Mouse (Mus musculus): ENCODE results near the gene Surf6. TPM values are rescaled to one million over a fixed set of nuclear protein-coding genes. Genes with fewer than 3 reads are reported as not detected.
"Not testable (repeated sequence)": the region's sequence is repeated elsewhere in the genome, so short reads cannot be mapped to it uniquely, and the experiment has no call there.

Surf6 gene
- polyA plus RNA-seq, 1 experiment from 2014 or later = 29.0 TPM

DNA sequence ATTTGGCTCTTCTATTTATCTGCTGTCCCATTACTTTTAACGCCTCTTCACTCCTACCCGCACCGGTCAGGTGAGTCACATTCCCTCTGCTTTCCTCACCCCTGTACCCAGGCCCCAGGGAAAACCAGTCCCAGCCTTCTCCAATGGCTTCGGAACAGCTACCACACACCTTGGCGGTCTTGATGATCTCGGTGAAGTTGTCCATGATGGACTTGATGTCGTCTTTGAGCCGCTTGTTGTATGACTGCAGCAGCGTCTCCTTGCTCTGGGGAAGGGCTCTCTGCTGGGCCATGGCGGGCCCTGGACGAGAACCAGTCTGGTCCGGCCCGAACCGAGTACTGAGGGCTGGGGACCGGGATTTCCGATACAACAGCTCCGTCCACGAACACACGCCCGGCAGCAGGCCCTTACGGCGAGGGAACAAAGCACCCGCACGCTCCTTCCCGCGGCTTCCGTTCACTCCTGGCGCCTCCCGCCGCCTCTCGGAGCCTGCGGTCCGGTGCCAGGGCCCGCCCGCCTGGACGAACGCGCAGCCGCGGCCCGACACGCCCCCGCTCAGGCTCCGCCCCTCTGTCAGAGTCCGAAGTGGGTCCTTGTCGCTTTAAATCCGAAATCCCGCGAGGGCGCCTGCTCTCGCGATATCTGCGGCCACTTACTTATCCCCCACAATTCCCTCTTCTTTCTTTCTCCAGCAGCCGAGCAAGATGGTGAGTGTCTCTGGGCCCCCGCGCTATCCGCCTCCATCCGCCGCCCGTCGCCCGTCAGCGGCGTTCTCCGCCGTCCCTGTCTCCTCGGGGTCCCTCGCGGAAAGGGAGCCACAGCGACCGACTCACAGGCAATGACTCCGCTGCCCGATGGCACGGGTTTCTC is 7.7 kb upstream of the Surf6 start, which contains the start of the genes Med22 and Rpl7a:
Gene Med22 (minus strand): TSS at position 554 of the 870 bp plus-strand sequence.
Gene Rpl7a (plus strand): TSS at position 641 of the 870 bp plus-strand sequence.
- WGBS = under 1% methylated on average over 69 of the region's 74 CpGs
- peaks cover 55% of the 10 kb centered on the region for H3K4me1 ChIP-seq (replicated peaks)
- H3K36me3 ChIP-seq = peaks cover 67% of the 10 kb centered on the region

DNA sequence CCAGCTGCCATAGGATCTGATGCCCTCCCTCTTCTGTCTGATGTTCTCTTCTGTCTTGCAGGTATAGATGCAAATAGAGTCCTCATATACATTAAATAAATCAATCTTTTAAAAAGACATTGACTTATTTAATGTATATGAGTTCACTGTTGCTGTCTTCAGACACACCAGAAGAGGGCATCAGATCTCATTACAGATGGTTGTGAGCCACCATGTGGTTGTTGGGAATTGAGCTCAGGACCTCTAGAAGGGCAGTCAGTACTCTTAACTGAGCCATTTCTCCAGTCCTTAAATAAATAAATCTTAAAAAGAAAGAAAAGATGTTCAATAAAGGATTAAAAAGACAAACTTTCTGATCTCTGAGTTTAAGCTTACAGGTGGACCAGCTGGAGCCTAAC is 6.7 kb upstream of the Surf6 start:
- peak overlapping the region; percentile 89 for H3K4me2 ChIP-seq
- H3K9ac ChIP-seq = peak overlapping the region; percentile 90
- no peaks in the 10 kb centered on the region for H3K9me3 ChIP-seq
- H3K27me3 ChIP-seq = no peaks in the 10 kb centered on the region
- H3K4me1 ChIP-seq (replicated peaks) = peaks cover 46% of the 10 kb centered on the region
- H3K27ac ChIP-seq (replicated peaks) = peak overlapping the region; percentile 83; the same call in 1 of the 2 replicates
- no peak for ATAC-seq (ENCODE audit: low read depth)
- peak overlapping the region; percentile 96 for H3K4me3 ChIP-seq
- H3K36me3 ChIP-seq = peaks cover 72% of the 10 kb centered on the region

More for the DNA sequence above, 7.7 kb upstream of the Surf6 start, which contains the start of the genes Med22 and Rpl7a:
- H3K27ac ChIP-seq (replicated peaks) = peak within 1 kb of the TSS; percentile 93
- ATAC-seq (ENCODE audit: low read depth) = peak; percentile 91
- H3K27me3 ChIP-seq = no peaks in the 10 kb centered on the region
- H3K9me3 ChIP-seq = no peaks in the 10 kb centered on the region
- H3K4me3 ChIP-seq = peak within 1 kb of the TSS; percentile 96
- peak within 1 kb of the TSS; percentile 100 for H3K4me2 ChIP-seq
- peak within 1 kb of the TSS; percentile 99 for H3K9ac ChIP-seq

DNA sequence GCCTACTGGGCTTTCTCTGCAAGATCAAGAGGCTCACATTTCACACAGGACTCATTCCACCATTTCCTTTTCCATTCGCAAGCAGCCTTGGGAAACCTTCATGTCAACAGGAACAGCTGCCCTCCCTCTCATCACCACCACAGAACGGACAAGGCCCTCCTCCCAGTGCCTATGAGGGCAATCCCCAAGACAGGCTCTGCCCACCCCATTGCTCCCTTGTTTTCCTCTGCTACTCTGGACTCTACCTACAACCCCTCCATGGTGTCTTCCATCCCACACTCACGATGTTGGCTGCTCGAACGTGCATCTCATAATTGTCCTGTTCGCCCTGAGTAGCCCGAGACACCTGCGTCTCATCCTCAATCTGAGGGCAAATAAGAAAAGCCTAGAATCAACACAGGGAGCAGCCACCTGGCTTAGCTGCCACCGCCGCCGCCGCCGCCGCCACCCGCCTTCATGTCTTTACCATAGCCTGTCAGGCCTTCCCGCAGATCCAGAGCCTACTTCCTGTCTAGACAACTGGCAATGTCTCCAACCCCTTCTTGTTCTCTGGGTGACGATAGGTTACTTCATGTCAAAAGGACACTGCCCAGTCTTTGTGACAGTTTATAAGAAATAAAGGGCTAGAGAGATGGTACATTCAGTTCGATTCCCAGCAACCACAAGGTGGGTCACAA is 6.2 kb upstream of the Surf6 start:
- H3K4me3 ChIP-seq = peak overlapping the region; percentile 96
- WGBS = 87% methylated on average over 18 of the region's 18 CpGs
- H3K9ac ChIP-seq = peak overlapping the region; percentile 90
- no peaks in the 10 kb centered on the region for H3K27me3 ChIP-seq
- no peak for ATAC-seq (ENCODE audit: low read depth)
- H3K4me1 ChIP-seq (replicated peaks) = peaks cover 49% of the 10 kb centered on the region
- H3K36me3 ChIP-seq = peaks cover 70% of the 10 kb centered on the region
- no peak overlapping the region for H3K27ac ChIP-seq (replicated peaks)
- H3K9me3 ChIP-seq = no peaks in the 10 kb centered on the region
- peak overlapping the region; percentile 89 for H3K4me2 ChIP-seq

DNA sequence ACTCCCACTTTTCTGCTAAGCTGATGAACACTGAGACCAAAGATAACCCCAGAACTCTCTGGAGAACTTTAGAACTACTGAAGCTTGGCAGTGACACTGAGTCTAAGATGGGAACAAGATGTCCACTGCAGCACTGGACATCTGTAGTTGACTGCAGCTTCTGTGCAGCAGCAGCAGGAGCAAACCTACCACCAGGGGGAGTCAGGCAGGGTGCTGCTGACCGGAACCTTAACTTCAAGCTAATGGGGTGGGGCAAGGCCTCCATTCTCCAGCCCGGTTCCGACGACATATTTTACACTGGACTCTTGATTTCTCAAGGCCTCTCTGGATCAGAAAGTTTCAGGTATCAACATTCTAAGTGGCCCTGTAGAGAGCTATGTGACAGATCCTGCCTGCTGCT is 4.4 kb upstream of the Surf6 start:
- no peaks in the 10 kb centered on the region for H3K27me3 ChIP-seq
- H3K4me3 ChIP-seq = no peak overlapping the region
- H3K4me2 ChIP-seq = no peak overlapping the region
- no peak for ATAC-seq (ENCODE audit: low read depth)
- 0 out of 2 replicates have a peak overlapping the region, but pooled peaks have one; percentile 90 for H3K9ac ChIP-seq
- H3K9me3 ChIP-seq = no peaks in the 10 kb centered on the region
- WGBS = 62% methylated on average over 4 of the region's 4 CpGs
- H3K36me3 ChIP-seq = peaks cover 53% of the 10 kb centered on the region
- H3K27ac ChIP-seq (replicated peaks) = no peak overlapping the region
- peaks cover 50% of the 10 kb centered on the region for H3K4me1 ChIP-seq (replicated peaks)

DNA sequence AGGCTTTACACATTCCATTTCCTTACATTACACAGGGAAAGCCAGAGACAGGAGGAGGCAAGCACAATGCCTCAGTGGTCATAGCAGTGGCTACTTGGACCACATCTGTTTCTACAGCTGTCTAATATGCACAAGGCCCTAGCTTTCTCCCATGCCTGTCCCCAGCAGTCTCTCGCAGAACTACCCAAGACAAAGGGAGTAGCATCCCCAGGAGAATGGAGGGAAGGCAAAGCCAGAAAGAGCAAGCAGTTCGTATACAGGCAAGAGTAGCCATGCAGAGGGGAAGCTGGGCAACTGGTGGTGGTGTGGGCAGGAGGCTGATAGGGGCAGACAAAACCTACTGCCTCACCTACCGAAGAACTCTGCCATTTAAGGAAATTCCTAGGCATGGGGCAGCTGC is 3.8 kb upstream of the Surf6 start:
- Histone ChIP-seq H3K9ac (no peak overlapping the region), H3K4me3 (no peak overlapping the region), H3K4me2 (no peak overlapping the region), H3K36me3 (peaks cover 46% of the 10 kb centered on the region), H3K27ac (replicated peaks) (no peak overlapping the region), H3K4me1 (replicated peaks) (peaks cover 50% of the 10 kb centered on the region), H3K9me3 (no peaks in the 10 kb centered on the region), H3K27me3 (no peaks in the 10 kb centered on the region)
- ATAC-seq (ENCODE audit: low read depth) = no peak
- WGBS = 88% methylated on average over 3 of the region's 3 CpGs

DNA sequence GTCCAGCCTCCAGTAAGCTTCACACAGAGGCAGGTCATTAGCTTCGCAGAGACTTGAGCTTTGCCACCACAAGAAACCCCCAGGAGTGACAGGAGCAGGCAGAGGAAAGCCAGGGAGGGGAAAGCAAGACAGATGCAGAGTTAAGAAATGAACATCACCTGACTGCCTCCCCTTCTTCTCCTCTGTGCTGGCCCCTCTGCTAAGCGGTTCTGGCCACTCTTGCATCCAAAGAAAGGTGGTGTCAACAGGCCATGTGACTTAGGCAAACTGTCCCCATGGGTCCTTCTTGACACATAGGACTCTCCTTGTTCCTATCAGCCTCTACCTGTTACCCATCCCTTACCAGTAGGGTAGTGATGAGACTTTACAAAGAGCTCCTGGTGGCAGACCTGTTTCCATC is 3.3 kb upstream of the Surf6 start:
- Histone ChIP-seq H3K4me1 (replicated peaks) (peaks cover 55% of the 10 kb centered on the region), H3K9me3 (no peaks in the 10 kb centered on the region), H3K36me3 (peaks cover 45% of the 10 kb centered on the region), H3K27me3 (no peaks in the 10 kb centered on the region), H3K27ac (replicated peaks) (no peak overlapping the region), H3K4me2 (no peak overlapping the region), H3K9ac (no peak overlapping the region), H3K4me3 (no peak overlapping the region)
- 93% methylated on average over 2 of the region's 2 CpGs for WGBS
- no peak for ATAC-seq (ENCODE audit: low read depth)

DNA sequence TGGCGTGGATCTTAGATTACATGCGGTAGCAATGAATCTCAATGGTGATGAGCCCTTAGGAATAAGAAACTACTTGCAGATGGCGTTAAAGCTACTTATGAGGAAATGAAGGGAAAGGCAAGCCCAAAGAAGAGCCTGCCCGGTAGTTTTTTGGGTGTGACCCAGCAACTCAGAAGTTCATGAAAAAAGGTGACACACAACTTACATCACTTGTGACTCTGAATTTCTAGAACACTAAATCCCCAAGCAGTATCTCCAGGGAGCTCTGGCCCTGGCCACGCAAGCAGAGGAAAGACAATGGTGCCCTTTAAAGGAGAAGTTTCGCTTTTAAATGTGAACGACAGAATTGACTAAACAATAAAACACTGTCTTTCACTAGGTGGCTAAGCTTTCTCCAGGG is 632 bp upstream of the Surf6 start:
- Histone ChIP-seq H3K9me3 (no peaks in the 10 kb centered on the region), H3K36me3 (peaks cover 59% of the 10 kb centered on the region), H3K4me2 (peak overlapping the region; percentile 86), H3K4me3 (peak overlapping the region; percentile 90), H3K9ac (peak overlapping the region; percentile 74), H3K4me1 (replicated peaks) (peaks cover 43% of the 10 kb centered on the region), H3K27ac (replicated peaks) (peak overlapping the region; percentile 90), H3K27me3 (no peaks in the 10 kb centered on the region)
- WGBS = 10% methylated on average over 7 of the region's 7 CpGs
- ATAC-seq (ENCODE audit: low read depth) = no peak

DNA sequence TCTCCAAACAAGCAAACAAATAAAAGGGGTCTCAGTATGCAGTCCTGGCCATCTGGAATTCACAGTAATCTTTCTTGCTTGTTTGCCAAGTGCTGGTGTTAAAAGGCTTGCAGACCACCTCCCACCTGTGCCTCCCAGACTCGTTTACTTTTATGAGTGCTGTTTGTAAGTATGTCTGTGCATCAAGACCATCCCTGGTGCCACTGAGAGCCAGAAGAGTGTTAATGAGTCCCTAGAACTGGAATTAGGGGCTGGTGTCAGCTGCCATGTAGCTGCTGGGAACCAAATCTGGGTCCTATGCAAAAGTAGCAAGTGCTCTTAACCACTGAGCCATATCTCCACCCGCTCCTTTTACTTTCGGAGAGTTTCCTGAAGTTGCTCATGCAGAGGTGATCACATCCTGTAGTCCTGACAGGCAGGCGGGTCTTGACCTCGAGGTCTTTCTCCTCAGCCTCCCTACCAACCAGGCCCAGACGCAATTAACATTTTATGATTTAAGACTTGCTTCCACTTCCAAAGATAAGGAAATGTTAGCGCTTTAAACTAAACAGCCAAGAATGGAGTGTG is 762 bp downstream of the Surf6 start:
- no peak for ATAC-seq (ENCODE audit: low read depth)
- H3K4me3 ChIP-seq = peak overlapping the region; percentile 90
- H3K9me3 ChIP-seq = no peaks in the 10 kb centered on the region
- H3K4me2 ChIP-seq = peak overlapping the region; percentile 86
- H3K9ac ChIP-seq = peak overlapping the region; percentile 74
- 13% methylated on average over 7 of the region's 7 CpGs for WGBS
- H3K36me3 ChIP-seq = peaks cover 59% of the 10 kb centered on the region
- H3K4me1 ChIP-seq (replicated peaks) = peaks cover 29% of the 10 kb centered on the region
- H3K27me3 ChIP-seq = no peaks in the 10 kb centered on the region
- H3K27ac ChIP-seq (replicated peaks) = no peak overlapping the region

DNA sequence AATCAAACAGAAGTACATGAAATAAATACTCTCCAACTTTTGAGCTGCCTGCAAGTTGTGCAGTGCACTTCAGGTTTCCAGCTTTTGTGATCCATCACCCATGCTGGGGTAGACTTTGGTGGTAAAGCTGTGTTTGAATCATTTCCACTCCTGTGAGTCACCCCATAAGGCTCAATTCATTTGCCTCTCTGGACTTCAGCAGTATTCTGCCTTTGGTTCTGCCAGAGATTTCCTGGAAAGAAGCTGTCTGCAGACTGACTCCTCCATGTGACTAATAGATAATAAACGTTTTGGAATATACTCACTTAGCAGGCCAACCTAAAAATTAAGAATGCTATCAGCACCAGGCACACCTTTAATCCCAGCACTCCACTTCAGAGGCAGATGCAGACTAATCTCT is 1.9 kb downstream of the Surf6 start:
- Histone ChIP-seq H3K27ac (replicated peaks) (no peak overlapping the region), H3K27me3 (no peaks in the 10 kb centered on the region), H3K9me3 (no peaks in the 10 kb centered on the region), H3K9ac (no peak overlapping the region), H3K4me2 (no peak overlapping the region), H3K36me3 (peaks cover 59% of the 10 kb centered on the region), H3K4me1 (replicated peaks) (peaks cover 29% of the 10 kb centered on the region), H3K4me3 (no peak overlapping the region)
- WGBS = 70% methylated on average over 1 of the region's 1 CpGs
- no peak for ATAC-seq (ENCODE audit: low read depth)

DNA sequence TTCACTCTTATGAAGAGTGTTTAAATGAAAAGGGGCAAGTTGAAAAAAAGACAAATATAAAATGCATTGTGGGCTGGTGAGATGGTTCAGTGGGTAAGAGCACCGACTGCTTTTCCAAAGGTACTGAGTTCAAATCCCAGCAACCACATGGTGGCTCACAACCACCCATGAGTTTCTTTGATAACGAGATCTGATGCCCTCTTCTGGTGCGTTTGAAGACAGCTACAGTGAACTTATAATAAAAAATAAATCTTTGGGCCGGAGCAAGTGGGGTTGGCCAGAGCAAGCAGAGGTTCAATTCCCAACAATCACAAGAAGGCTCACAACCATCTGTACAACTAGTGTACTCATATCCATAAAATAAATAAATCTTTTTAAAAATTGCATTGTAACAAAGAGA is 6.8 kb downstream of the Surf6 start:
- ATAC-seq (ENCODE audit: low read depth) = no peak
- H3K36me3 ChIP-seq = peaks cover 86% of the 10 kb centered on the region
- 91% methylated on average over 4 of the region's 4 CpGs for WGBS
- no peak overlapping the region for H3K27ac ChIP-seq (replicated peaks)
- H3K4me1 ChIP-seq (replicated peaks) = peaks cover 4% of the 10 kb centered on the region; the same call in 1 of the 2 replicates
- no peaks in the 10 kb centered on the region for H3K9me3 ChIP-seq
- H3K4me2 ChIP-seq = no peak overlapping the region
- no peak overlapping the region for H3K9ac ChIP-seq
- no peaks in the 10 kb centered on the region for H3K27me3 ChIP-seq
- H3K4me3 ChIP-seq = no peak overlapping the region

DNA sequence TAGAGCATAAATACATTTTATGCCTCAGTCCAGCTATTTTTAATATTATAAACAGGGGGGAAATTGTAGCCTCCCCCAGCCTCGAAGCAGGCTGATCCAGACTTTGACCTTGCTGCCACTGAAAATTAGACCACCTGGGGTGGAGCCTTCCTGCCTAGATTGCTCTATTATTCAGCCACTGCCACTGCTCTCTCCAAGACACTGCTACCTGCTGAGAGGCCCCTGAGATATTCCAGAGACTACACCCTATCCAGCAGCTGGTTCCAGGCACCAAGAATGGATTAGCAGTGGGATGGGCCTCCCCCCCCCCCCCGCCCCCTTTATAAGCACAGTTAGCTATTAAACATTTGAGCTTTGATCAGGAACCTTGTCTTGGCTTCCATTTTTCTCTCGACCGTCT is 16.5 kb downstream of the Surf6 start:
- not testable (repeated sequence) for H3K4me3 ChIP-seq; ATAC-seq (ENCODE audit: low read depth); H3K4me2 ChIP-seq; H3K27me3 ChIP-seq; H3K4me1 ChIP-seq (replicated peaks); H3K9ac ChIP-seq; H3K27ac ChIP-seq (replicated peaks)
- WGBS = 66% methylated on average over 4 of the region's 4 CpGs
- peaks cover 13% of the 10 kb centered on the region for H3K9me3 ChIP-seq
- H3K36me3 ChIP-seq = peaks cover 27% of the 10 kb centered on the region

DNA sequence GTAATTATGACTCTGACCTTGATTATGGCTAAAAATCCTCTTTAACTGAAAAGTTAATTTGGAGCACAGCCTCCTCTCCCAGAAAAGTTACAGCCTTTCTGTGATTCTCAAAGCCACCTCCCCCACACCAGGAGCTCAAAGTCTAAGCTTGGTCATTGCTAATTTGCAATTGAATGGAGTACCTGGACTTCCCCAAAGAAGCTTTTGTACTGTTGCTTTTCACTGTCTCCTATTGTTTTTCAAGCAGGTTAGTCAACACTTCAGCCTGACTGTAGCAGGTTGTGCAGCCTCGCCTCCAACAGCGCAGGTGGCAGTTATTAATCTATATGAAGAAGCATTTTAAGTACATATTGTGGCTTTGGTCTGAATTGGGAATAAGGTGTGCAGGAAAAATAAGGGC is 17.1 kb downstream of the Surf6 start:
- not testable (repeated sequence) for H3K4me2 ChIP-seq; H3K27me3 ChIP-seq; H3K9ac ChIP-seq; ATAC-seq (ENCODE audit: low read depth); H3K4me3 ChIP-seq; H3K4me1 ChIP-seq (replicated peaks); H3K27ac ChIP-seq (replicated peaks)
- Histone ChIP-seq H3K9me3 (peaks cover 13% of the 10 kb centered on the region), H3K36me3 (peaks cover 21% of the 10 kb centered on the region)
- WGBS = 91% methylated on average over 2 of the region's 2 CpGs

Data from neural tube, embryonic 13.5 days (tissue).